Mouse (Mus musculus): ENCODE measurements at regions not wholly inside any gene's neighbourhood (a gene's known extent, or its start where the extent isn't known, plus 50 kb on each side); places are given as distances from the start of the nearest gene placed in this dataset.

DNA sequence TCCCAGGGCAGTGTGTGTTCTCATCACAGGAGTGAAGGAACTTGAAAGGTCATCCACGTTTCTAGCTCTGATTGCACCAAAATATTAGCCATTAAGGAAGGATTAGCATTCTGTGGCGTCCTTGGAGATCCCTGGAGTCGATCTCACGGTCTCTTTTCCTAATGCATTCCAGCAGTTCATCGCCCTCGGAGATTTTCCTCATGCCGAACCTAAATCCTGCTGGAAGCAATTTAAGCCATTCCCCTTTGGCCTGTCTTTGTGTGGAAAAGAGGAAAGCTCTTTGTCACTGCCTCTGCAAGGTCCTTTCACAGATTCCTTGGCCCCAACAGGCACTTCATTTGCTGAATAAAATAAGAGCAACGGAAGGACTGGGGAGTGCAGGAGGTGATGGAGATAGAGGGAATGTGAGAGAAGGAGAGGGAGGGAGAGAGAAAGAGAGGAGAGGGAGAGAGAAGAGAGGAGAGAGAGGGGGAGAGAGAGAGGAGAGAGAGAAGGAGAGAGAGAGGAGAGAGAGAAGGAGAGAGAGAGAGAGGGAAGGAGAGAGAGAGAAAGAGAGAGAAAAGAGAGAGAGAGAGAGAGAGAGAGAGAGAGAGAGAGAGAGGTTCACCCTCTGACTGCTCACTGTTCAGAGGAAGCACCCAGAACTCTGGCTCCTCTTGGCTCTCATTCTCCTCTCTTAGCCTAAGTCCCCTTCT is 177.2 kb upstream of the Zfp462 start:
- TF ChIP-seq CTCF (IDR thresholded peaks at IDR 0.05; ENCODE audit: borderline replicate concordance, extremely low read depth, insufficient read depth, insufficient read length) (no peak), POLR2A (IDR thresholded peaks at IDR 0.05; ENCODE audit: borderline replicate concordance, extremely low read depth, insufficient read depth, insufficient read length, poor library complexity, severe bottlenecking) (no peak)
- DNase-seq (ENCODE audit: low read depth): no peak

GRCm38 (mm10) chr4:54768836-54769235 is 176.0 kb upstream of the Zfp462 start:
- DNase-seq (ENCODE audit: low read depth): peak; percentile 70
- TF ChIP-seq CTCF (IDR thresholded peaks at IDR 0.05; ENCODE audit: borderline replicate concordance, extremely low read depth, insufficient read depth, insufficient read length) (no peak), POLR2A (IDR thresholded peaks at IDR 0.05; ENCODE audit: borderline replicate concordance, extremely low read depth, insufficient read depth, insufficient read length, poor library complexity, severe bottlenecking) (no peak)

- DNase-seq (ENCODE audit: low read depth): peak; percentile 45
- no peak for TF ChIP-seq POLR2A (IDR thresholded peaks at IDR 0.05; ENCODE audit: borderline replicate concordance, extremely low read depth, insufficient read depth, insufficient read length, poor library complexity, severe bottlenecking)
- TF ChIP-seq CTCF (IDR thresholded peaks at IDR 0.05; ENCODE audit: borderline replicate concordance, extremely low read depth, insufficient read depth, insufficient read length): no peak
These were observed 170.8 kb upstream of the Zfp462 start for GRCm38 (mm10) chr4:54774066-54774465.

- DNase-seq (ENCODE audit: low read depth): no peak
- TF ChIP-seq POLR2A (IDR thresholded peaks at IDR 0.05; ENCODE audit: borderline replicate concordance, extremely low read depth, insufficient read depth, insufficient read length, poor library complexity, severe bottlenecking) (no peak), CTCF (IDR thresholded peaks at IDR 0.05; ENCODE audit: borderline replicate concordance, extremely low read depth, insufficient read depth, insufficient read length) (no peak)
These were observed 170.1 kb upstream of the Zfp462 start for GRCm38 (mm10) chr4:54774717-54775116.

DNA sequence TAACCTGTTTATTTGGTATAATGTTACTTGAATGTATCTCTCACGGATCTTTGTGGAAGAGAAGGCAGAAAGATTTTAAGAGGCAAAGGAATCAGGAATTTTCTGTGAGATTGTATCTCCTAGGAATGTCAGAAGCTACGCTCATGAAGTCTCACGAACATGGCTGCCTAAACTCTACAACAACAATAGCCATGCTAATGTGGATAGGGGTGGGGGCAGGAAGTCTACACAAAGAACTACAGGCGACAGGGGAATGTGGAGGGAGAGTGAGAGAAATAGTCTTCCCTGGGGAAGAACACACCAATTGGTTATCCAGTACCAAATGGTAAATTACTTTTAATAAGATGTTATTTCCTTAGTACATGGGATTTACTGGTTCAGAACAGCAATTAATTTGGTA is 164.3 kb upstream of the Zfp462 start:
- DNase-seq (ENCODE audit: low read depth): no peak
- TF ChIP-seq CTCF (IDR thresholded peaks at IDR 0.05; ENCODE audit: borderline replicate concordance, extremely low read depth, insufficient read depth, insufficient read length): no peak
- TF ChIP-seq POLR2A (IDR thresholded peaks at IDR 0.05; ENCODE audit: borderline replicate concordance, extremely low read depth, insufficient read depth, insufficient read length, poor library complexity, severe bottlenecking): no peak

GRCm38 (mm10) chr4:54791217-54791742 is 153.6 kb upstream of the Zfp462 start:
- DNase-seq (ENCODE audit: low read depth): peak; percentile 88
- TF ChIP-seq CTCF (IDR thresholded peaks at IDR 0.05; ENCODE audit: borderline replicate concordance, extremely low read depth, insufficient read depth, insufficient read length): no peak
- TF ChIP-seq POLR2A (IDR thresholded peaks at IDR 0.05; ENCODE audit: borderline replicate concordance, extremely low read depth, insufficient read depth, insufficient read length, poor library complexity, severe bottlenecking): no peak

GRCm38 (mm10) chr4:54793857-54794256 is 151.0 kb upstream of the Zfp462 start:
- no peak for DNase-seq (ENCODE audit: low read depth)
- TF ChIP-seq CTCF (IDR thresholded peaks at IDR 0.05; ENCODE audit: borderline replicate concordance, extremely low read depth, insufficient read depth, insufficient read length): no peak
- TF ChIP-seq POLR2A (IDR thresholded peaks at IDR 0.05; ENCODE audit: borderline replicate concordance, extremely low read depth, insufficient read depth, insufficient read length, poor library complexity, severe bottlenecking): no peak

GRCm38 (mm10) chr4:54795246-54795645 is 149.6 kb upstream of the Zfp462 start:
- DNase-seq (ENCODE audit: low read depth): peak; percentile 60
- TF ChIP-seq CTCF (IDR thresholded peaks at IDR 0.05; ENCODE audit: borderline replicate concordance, extremely low read depth, insufficient read depth, insufficient read length): no peak
- no peak for TF ChIP-seq POLR2A (IDR thresholded peaks at IDR 0.05; ENCODE audit: borderline replicate concordance, extremely low read depth, insufficient read depth, insufficient read length, poor library complexity, severe bottlenecking)

DNA sequence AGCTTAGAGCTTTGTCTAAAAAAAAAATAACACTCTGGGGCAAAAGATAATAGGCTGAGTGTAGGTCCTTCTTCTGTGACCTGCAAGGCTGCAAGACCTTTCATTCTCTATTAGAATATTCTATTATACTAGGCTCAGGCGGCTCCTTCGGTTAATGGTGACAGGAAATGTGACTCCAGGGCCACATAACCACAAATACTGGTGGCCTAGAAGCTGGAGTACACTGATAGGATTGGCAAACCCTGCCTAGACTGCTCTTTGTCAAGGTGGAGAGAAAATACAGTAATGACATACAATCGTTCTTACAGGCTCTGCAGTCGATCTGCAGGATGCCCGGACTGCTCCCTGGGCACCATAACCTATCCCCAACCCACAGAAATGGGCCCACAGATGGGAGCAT is 146.3 kb upstream of the Zfp462 start:
- DNase-seq (ENCODE audit: low read depth): no peak
- TF ChIP-seq CTCF (IDR thresholded peaks at IDR 0.05; ENCODE audit: borderline replicate concordance, extremely low read depth, insufficient read depth, insufficient read length): no peak
- no peak for TF ChIP-seq POLR2A (IDR thresholded peaks at IDR 0.05; ENCODE audit: borderline replicate concordance, extremely low read depth, insufficient read depth, insufficient read length, poor library complexity, severe bottlenecking)

DNA sequence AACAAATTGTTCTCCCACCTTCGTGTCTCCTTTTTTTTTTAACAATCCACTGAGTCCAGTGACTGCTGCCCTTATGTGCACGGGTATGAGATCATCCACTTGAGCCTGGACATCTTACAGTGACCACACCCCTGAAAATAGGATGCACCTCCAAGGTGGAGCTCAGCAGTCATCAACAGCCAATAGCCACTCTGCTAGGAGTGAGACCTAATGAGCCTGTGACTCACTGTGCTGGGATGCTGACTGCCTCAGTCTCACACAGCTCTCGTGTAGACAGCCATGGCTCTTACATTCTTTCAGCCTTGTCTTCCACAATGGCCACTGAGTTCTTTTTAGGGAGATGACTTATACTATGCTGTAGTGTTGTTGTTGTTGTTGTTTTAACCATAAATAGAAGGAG is 133.7 kb upstream of the Zfp462 start:
- DNase-seq (ENCODE audit: low read depth): no peak
- TF ChIP-seq POLR2A (IDR thresholded peaks at IDR 0.05; ENCODE audit: borderline replicate concordance, extremely low read depth, insufficient read depth, insufficient read length, poor library complexity, severe bottlenecking) (no peak), CTCF (IDR thresholded peaks at IDR 0.05; ENCODE audit: borderline replicate concordance, extremely low read depth, insufficient read depth, insufficient read length) (no peak)

- TF ChIP-seq CTCF (IDR thresholded peaks at IDR 0.05; ENCODE audit: borderline replicate concordance, extremely low read depth, insufficient read depth, insufficient read length): no peak
- peak; percentile 86 for DNase-seq (ENCODE audit: low read depth)
These were observed 131.9 kb upstream of the Zfp462 start for GRCm38 (mm10) chr4:54812740-54813634.

Measured in brain, embryonic 14.5 days (tissue).